Mouse (Mus musculus) MEL (cell line): Measurements from ENCODE around the gene Zfp326. TPM values are rescaled to one million over a fixed set of nuclear protein-coding genes. Genes with fewer than 3 reads are reported as not detected.
"Not testable (repeated sequence)": the region's sequence is repeated elsewhere in the genome, so short reads cannot be mapped to it uniquely, and the experiment has no call there.

Experiments
- DNase-seq: peaks from one replicate; pipeline ENCODE4 v3.0.0; 2011; ENCODE audit warnings: low read depth, low spot score
- H3K27ac ChIP-seq: 2 replicates; pipeline ENCODE4 v1.5.1; 2012; ENCODE audit warnings: low read depth, mild to moderate bottlenecking, control low read depth, low read length, moderate library complexity; ENCODE audit not compliant: control insufficient read depth
- H3K27me3 ChIP-seq, 2 experiments: fragments of 150-350 bp in 1 of 2; sonication (generic) in 1 of 2; 2 replicates each; pipeline ENCODE4 v1.6.1; 2012; ENCODE audit warnings: low read length in 2 of 2, mild to moderate bottlenecking in 2 of 2, improper control_type of control experiment in 1 of 2, moderate library complexity in 1 of 2; ENCODE audit not compliant: insufficient read depth in 2 of 2, control insufficient read depth in 1 of 2
- H3K36me3 ChIP-seq, 2 experiments: 2 replicates each; pipeline ENCODE4 v1.6.1; 2012 to 2014; ENCODE audit warnings: low read length in 2 of 2, improper control_type of control experiment in 1 of 2, inconsistent platforms in 1 of 2, mild to moderate bottlenecking in 1 of 2; ENCODE audit not compliant: insufficient read depth in 2 of 2, control insufficient read depth in 1 of 2
- H3K4me1 ChIP-seq, 2 experiments: fragments of 150-350 bp in 1 of 2; sonication (generic) in 1 of 2; 2 replicates each; pipeline ENCODE4 v1.6.1; 2012; ENCODE audit warnings: low read length in 2 of 2, improper control_type of control experiment in 1 of 2, mild to moderate bottlenecking in 1 of 2; ENCODE audit not compliant: insufficient read depth in 2 of 2, control insufficient read depth in 1 of 2
- H3K4me3 ChIP-seq, 2 experiments: fragments of 150-350 bp in 1 of 2; sonication (generic) in 1 of 2; 2 replicates each; pipeline ENCODE4 v1.5.1; 2012; ENCODE audit warnings: low read depth in 2 of 2, low read length in 2 of 2, mild to moderate bottlenecking in 2 of 2, moderate library complexity in 2 of 2, control low read depth in 1 of 2, improper control_type of control experiment in 1 of 2; ENCODE audit not compliant: control insufficient read depth in 1 of 2, insufficient read depth in 1 of 2
- H3K79me2 ChIP-seq: 2 replicates; pipeline ENCODE4 v1.6.1; 2012; ENCODE audit warnings: mild to moderate bottlenecking, low read length, moderate library complexity; ENCODE audit not compliant: control insufficient read depth, poor library complexity, insufficient read depth
- H3K9ac ChIP-seq: 2 replicates; pipeline ENCODE4 v1.6.1; 2012; ENCODE audit warnings: low read depth, mild to moderate bottlenecking, control low read depth, low read length, moderate library complexity; ENCODE audit not compliant: control insufficient read depth, poor library complexity, severe bottlenecking
- H3K9me3 ChIP-seq: fragments of 150-350 bp; sonication (generic); replicated peaks from 2 replicates; pipeline ENCODE4 v1.6.1; 2012; ENCODE audit warnings: mild to moderate bottlenecking, low read length, improper control_type of control experiment, moderate library complexity; ENCODE audit not compliant: insufficient read depth
- BHLHE40 ChIP-seq: IDR thresholded peaks from 2 replicates; pipeline ENCODE4 v1.6.1; 2012; ENCODE audit warnings: low read depth, mild to moderate bottlenecking, inconsistent platforms, low read length, improper control_type of control experiment, borderline replicate concordance
- CTCF ChIP-seq, 3 experiments: IDR thresholded peaks in 2 of 3; conservative IDR thresholded peaks in 1 of 3; 2 replicates each; pipeline ENCODE4 v1.5.1; 2011 to 2012; ENCODE audit warnings: low read length in 3 of 3, low read depth in 2 of 3, mild to moderate bottlenecking in 2 of 3, improper control_type of control experiment in 1 of 3, inconsistent platforms in 1 of 3, mixed read lengths in 1 of 3, moderate library complexity in 1 of 3; ENCODE audit not compliant: control insufficient read depth in 1 of 3, insufficient read depth in 1 of 3, poor library complexity in 1 of 3, severe bottlenecking in 1 of 3
- HCFC1 ChIP-seq: IDR thresholded peaks from 2 replicates; pipeline ENCODE4 v1.6.1; 2012; ENCODE audit warnings: low read depth, mild to moderate bottlenecking, inconsistent platforms, low read length, improper control_type of control experiment, moderate library complexity
- MEF2A ChIP-seq: IDR thresholded peaks from 2 replicates; pipeline ENCODE4 v1.6.1; 2014; ENCODE audit warnings: low read depth, mild to moderate bottlenecking, inconsistent platforms, low read length, improper control_type of control experiment; ENCODE audit not compliant: poor library complexity, insufficient replicate concordance, severe bottlenecking; ENCODE audit errors: extremely low read depth
- MYC ChIP-seq: IDR thresholded peaks from 2 replicates; pipeline ENCODE4 v1.6.1; 2011; ENCODE audit warnings: low read depth, mild to moderate bottlenecking, low read length, improper control_type of control experiment, moderate library complexity
- NELFE ChIP-seq: IDR thresholded peaks from 2 replicates; pipeline ENCODE4 v1.6.1; 2011; ENCODE audit warnings: low read depth, low read length, improper control_type of control experiment
- POLR2A ChIP-seq, 2 experiments: IDR thresholded peaks; 2 replicates each; pipeline ENCODE4 v1.6.1; 2011 to 2012; ENCODE audit warnings: low read length in 2 of 2, mild to moderate bottlenecking in 2 of 2, control low read depth in 1 of 2, improper control_type of control experiment in 1 of 2, low read depth in 1 of 2, moderate library complexity in 1 of 2; ENCODE audit not compliant: control insufficient read depth in 1 of 2, insufficient read depth in 1 of 2, poor library complexity in 1 of 2
- POLR2AphosphoS5 ChIP-seq: IDR thresholded peaks from 2 replicates; pipeline ENCODE4 v1.6.1; 2012; ENCODE audit warnings: low read depth, borderline replicate concordance, mild to moderate bottlenecking, inconsistent platforms, low read length, moderate library complexity, mixed read lengths
- RAD21 ChIP-seq: IDR thresholded peaks from 2 replicates; pipeline ENCODE4 v1.6.1; 2011; ENCODE audit warnings: mild to moderate bottlenecking, low read depth, low read length, improper control_type of control experiment
- SIN3A ChIP-seq: IDR thresholded peaks from 2 replicates; pipeline ENCODE4 v1.6.1; 2012; ENCODE audit warnings: low read length, improper control_type of control experiment, inconsistent platforms
- SMC3 ChIP-seq: IDR thresholded peaks from 2 replicates; pipeline ENCODE4 v1.6.1; 2011; ENCODE audit warnings: low read depth, low read length, improper control_type of control experiment
- TBP ChIP-seq: IDR thresholded peaks from 2 replicates; pipeline ENCODE4 v1.8.0; 2011; ENCODE audit warnings: low read depth, low read length, improper control_type of control experiment
- UBTF ChIP-seq: IDR thresholded peaks from 2 replicates; pipeline ENCODE4 v1.6.1; 2012; ENCODE audit warnings: low read depth, mild to moderate bottlenecking, inconsistent platforms, low read length, improper control_type of control experiment, moderate library complexity, borderline replicate concordance; ENCODE audit not compliant: insufficient read depth
- USF1 ChIP-seq: IDR thresholded peaks from 2 replicates; pipeline ENCODE4 v1.6.1; 2014; ENCODE audit warnings: low read depth, mild to moderate bottlenecking, inconsistent platforms, low read length, improper control_type of control experiment, moderate library complexity
- ZKSCAN1 ChIP-seq: IDR thresholded peaks from 2 replicates; pipeline ENCODE4 v1.6.1; 2012; ENCODE audit warnings: low read depth, mild to moderate bottlenecking, inconsistent platforms, low read length, improper control_type of control experiment, moderate library complexity
- ZMIZ1 ChIP-seq: IDR thresholded peaks from 2 replicates; pipeline ENCODE4 v1.6.1; 2012; ENCODE audit warnings: low read depth, mild to moderate bottlenecking, inconsistent platforms, low read length, improper control_type of control experiment, moderate library complexity
- polyA plus RNA-seq, 2 experiments: library from polyadenylated mRNA; stranded (reverse) in 1 of 2; unstranded in 1 of 2; fragments of >175 nt in 1 of 2; fragments of >200 nt in 1 of 2; gene quantifications; 2 replicates each; pipeline versions ENCODE4 v1.2.1 to v1.2.4; 2012; ENCODE audit warnings: low replicate concordance in 2 of 2, low read depth in 1 of 2; ENCODE audit not compliant: insufficient read length in 2 of 2, insufficient read depth in 1 of 2, missing spikeins in 1 of 2
- total RNA-seq: library from RNA; depleted of rRNA; stranded (reverse); fragments of 300-350 nt; gene quantifications from 2 replicates; pipeline ENCODE4 v1.2.3, GENCODE M21; 2012

Zfp326 gene
- total and polyA plus RNA-seq, 3 experiments: 6.4 to 17.6 TPM; not detected in 1

DNA sequence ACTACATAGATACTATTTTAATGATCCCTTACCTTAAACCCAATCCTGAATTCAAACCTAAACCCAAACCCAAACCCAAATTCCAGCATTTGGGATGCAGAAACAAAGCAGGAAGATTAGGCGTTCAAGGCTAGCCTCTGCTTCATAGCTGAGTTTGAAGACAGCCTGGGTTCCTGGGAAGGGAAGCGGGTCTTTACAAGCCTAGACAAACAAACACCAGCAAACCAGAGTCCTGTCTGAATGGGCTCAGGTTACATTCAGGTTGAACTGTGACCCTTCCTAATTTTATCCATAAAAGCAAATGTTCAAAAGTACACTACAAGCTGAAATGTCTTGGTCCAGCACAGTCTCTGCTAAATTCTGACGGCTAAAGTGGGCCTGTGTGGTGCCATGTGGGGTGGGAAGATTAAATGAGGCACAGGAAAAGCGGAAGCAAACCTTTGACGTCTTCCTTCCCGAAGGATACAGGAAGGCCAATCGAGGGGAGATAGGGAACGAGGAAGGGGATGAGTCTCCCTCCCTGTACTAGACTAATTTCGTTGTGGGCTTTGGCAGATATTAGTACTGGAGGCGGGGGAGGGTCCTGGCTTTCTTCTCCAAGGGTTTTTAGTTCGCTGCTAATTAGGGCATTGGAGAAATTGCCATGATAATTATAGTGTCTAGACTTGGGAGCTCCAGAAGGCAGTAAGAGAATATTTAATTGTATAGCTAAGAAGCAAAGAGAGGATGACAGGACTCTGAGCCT, 16.5 kb upstream of the Zfp326 start:
- peaks cover 0 to 4% of the 10 kb centered on the region in 2 experiments; a peak in 2 of 4 replicates for H3K36me3 ChIP-seq
- no peak for TF ChIP-seq BHLHE40
- TF ChIP-seq RAD21: no peak
- no peak for TF ChIP-seq SIN3A
- TF ChIP-seq ZMIZ1: no peak
- no peak for TF ChIP-seq NELFE
- TF ChIP-seq MEF2A: no peak
- H3K4me1 ChIP-seq: peaks cover 0 to 4% of the 10 kb centered on the region in 2 experiments; a peak in 1 of 4 replicates
- H3K27me3 ChIP-seq: no peaks in the 10 kb centered on the region
- H3K27ac ChIP-seq: no peak overlapping the region
- no peak for DNase-seq
- no peaks in the 10 kb centered on the region for H3K79me2 ChIP-seq
- H3K4me3 ChIP-seq: no peak overlapping the region
- no peaks in the 10 kb centered on the region for H3K9me3 ChIP-seq
- no peak overlapping the region for H3K9ac ChIP-seq

DNA sequence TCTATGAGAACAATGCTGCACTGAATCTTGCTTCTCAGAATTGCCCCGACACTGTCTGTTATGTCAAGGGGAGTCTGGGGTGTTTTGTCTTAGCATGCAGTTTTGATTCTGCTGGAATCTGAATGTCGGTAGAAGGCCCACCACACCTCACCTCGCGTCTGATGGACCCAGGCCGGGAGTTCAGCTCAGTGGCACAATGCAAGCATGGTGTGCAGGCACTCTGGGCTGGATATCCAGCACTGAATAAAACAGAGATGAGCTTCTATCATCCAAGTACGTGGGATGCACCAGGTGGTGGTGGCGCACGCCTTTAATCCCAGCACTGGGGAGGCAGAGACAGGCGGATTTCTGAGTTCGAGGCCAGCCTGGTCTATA, 15.9 kb upstream of the Zfp326 start:
- TF ChIP-seq CTCF (IDR thresholded peaks at IDR 0.05 in 2 of 3, conservative IDR thresholded peaks at IDR 0.05 in 1 of 3; ENCODE audit: control insufficient read depth in 1 of 3, insufficient read depth in 1 of 3, low read depth in 2 of 3, low read length in 3 of 3, poor library complexity in 1 of 3, severe bottlenecking in 1 of 3): no peak
- TF ChIP-seq POLR2A (IDR thresholded peaks at IDR 0.05; ENCODE audit: control insufficient read depth in 1 of 2, insufficient read depth in 1 of 2, low read depth in 1 of 2, low read length in 2 of 2, poor library complexity in 1 of 2): no peak
- no peak for TF ChIP-seq SMC3
- TF ChIP-seq UBTF: no peak
- TF ChIP-seq POLR2AphosphoS5: no peak
- no peak for TF ChIP-seq TBP
- no peak for TF ChIP-seq HCFC1
- Histone ChIP-seq H3K9ac (no peak overlapping the region), H3K79me2 (no peaks in the 10 kb centered on the region), H3K36me3 (peaks cover 0 to 4% of the 10 kb centered on the region in 2 experiments; a peak in 2 of 4 replicates), H3K4me1 (peaks cover 0 to 4% of the 10 kb centered on the region in 2 experiments; a peak in 1 of 4 replicates), H3K9me3 (no peaks in the 10 kb centered on the region), H3K4me3 (no peak overlapping the region), H3K27ac (no peak overlapping the region), H3K27me3 (no peaks in the 10 kb centered on the region)
- DNase-seq: no peak

GRCm38 (mm10) chr5:105861616-105862015, 14.7 kb upstream of the Zfp326 start:
- no peak overlapping the region for H3K9ac ChIP-seq
- no peaks in the 10 kb centered on the region for H3K9me3 ChIP-seq
- no peaks in the 10 kb centered on the region for H3K27me3 ChIP-seq
- no peaks in the 10 kb centered on the region for H3K79me2 ChIP-seq
- no peak overlapping the region for H3K27ac ChIP-seq
- no peak overlapping the region for H3K4me3 ChIP-seq
- DNase-seq: no peak
- peaks cover 0 to 4% of the 10 kb centered on the region in 2 experiments; a peak in 2 of 4 replicates for H3K36me3 ChIP-seq
- H3K4me1 ChIP-seq: peaks cover 0 to 4% of the 10 kb centered on the region in 2 experiments; a peak in 1 of 4 replicates
- TF ChIP-seq SMC3 (no peak), ZMIZ1 (no peak), MEF2A (no peak), UBTF (no peak), ZKSCAN1 (no peak), MYC (no peak), POLR2AphosphoS5 (no peak), USF1 (no peak)
- TF ChIP-seq, all 39 proteins: peak for 0

- H3K79me2 ChIP-seq, H3K36me3 ChIP-seq, H3K9me3 ChIP-seq, H3K4me3 ChIP-seq, H3K9ac ChIP-seq, DNase-seq, H3K27me3 ChIP-seq, H3K4me1 ChIP-seq, H3K27ac ChIP-seq: not testable (repeated sequence)
Observed at GRCm38 (mm10) chr5:105865110-105865628, 11.2 kb upstream of the Zfp326 start.
